Mouse (Mus musculus) testis, postnatal 14 days (tissue): ENCODE measurements around the gene Gm13278.
"Not testable (repeated sequence)": the region's sequence is repeated elsewhere in the genome, so short reads cannot be mapped to it uniquely, and the experiment has no call there.

Source experiments
- DNase-seq: peaks from one replicate; pipeline ENCODE4 v3.0.0; 2021; ENCODE audit warnings: low spot score

Gene Gm13278

GRCm38 (mm10) chr4:88793936-88794675 lies 2.8 kb downstream of the Gm13278 start, which contains the start of gene Gm13275:
Gm13275 (plus strand) TSS chr4:88794487.
- peak; percentile 60 for DNase-seq

- DNase-seq, result not testable (repeated sequence)
Measured at GRCm38 (mm10) chr4:88797097-88797496, 5.7 kb downstream of the Gm13278 start, which contains the start of gene Gm13279. Gm13279 (plus strand) TSS chr4:88797397.

GRCm38 (mm10) chr4:88799365-88799764 lies 8.0 kb downstream of the Gm13278 start, which contains the start of gene Gm13285:
Gm13285 (plus strand) TSS chr4:88799665.
- DNase-seq, result not testable (repeated sequence)

GRCm38 (mm10) chr4:88802954-88803353 lies 11.6 kb downstream of the Gm13278 start, which contains the start of gene Gm13287:
Gm13287 (plus strand) TSS chr4:88803254.
- not testable (repeated sequence) for DNase-seq

GRCm38 (mm10) chr4:88805231-88805630 lies 13.9 kb downstream of the Gm13278 start, which contains the start of gene Gm13288:
Gm13288 (plus strand) TSS chr4:88805531.
- DNase-seq, result not testable (repeated sequence)

GRCm38 (mm10) chr4:88805761-88806160 lies 14.4 kb downstream of the Gm13278 start:
- not testable (repeated sequence) for DNase-seq

GRCm38 (mm10) chr4:88815928-88816327 lies 24.6 kb downstream of the Gm13278 start, which contains the start of gene Ifna7:
Ifna7 (plus strand) TSS chr4:88816228.
- DNase-seq, result no peak

- no peak for DNase-seq
Measured at GRCm38 (mm10) chr4:88819659-88820058, 28.3 kb downstream of the Gm13278 start, which contains the start of gene Ifna11. Ifna11 (plus strand) TSS chr4:88819959.

- DNase-seq, result no peak
Measured at GRCm38 (mm10) chr4:88822995-88823394, 31.6 kb downstream of the Gm13278 start.

- not testable (repeated sequence) for DNase-seq
Measured at GRCm38 (mm10) chr4:88827116-88827515, 35.8 kb downstream of the Gm13278 start, which contains the start of gene Ifna6. Ifna6 (plus strand) TSS chr4:88827416.

- no peak for DNase-seq
Measured at GRCm38 (mm10) chr4:88830523-88830922, 39.2 kb downstream of the Gm13278 start.

GRCm38 (mm10) chr4:88835225-88835624 lies 43.9 kb downstream of the Gm13278 start, which contains the start of gene Ifna5:
Ifna5 (plus strand) TSS chr4:88835525.
- DNase-seq, result not testable (repeated sequence)

- no peak for DNase-seq
Measured at GRCm38 (mm10) chr4:88838828-88839227, 47.5 kb downstream of the Gm13278 start.

GRCm38 (mm10) chr4:88840058-88840457 lies 48.7 kb downstream of the Gm13278 start:
- DNase-seq, result no peak

GRCm38 (mm10) chr4:88841438-88841911 lies 50.1 kb downstream of the Gm13278 start, which contains the start of gene Ifna4:
Ifna4 (plus strand) TSS chr4:88841861.
- DNase-seq, result no peak
